In genomic region chr5:113956510-113956909, GRCm38 (mm10) we compare ENCODE assay signal across 8 mouse cellular contexts. TPM values are rescaled to one million over a fixed set of nuclear protein-coding genes. Genes with fewer than 3 reads are reported as not detected.
A peak's percentile ranks its signal among the peaks of the same experiment; 100 is the strongest.
DNase-seq lines count a peak whose midpoint lies in the region; ATAC-seq and TF ChIP-seq lines count a peak whose summit lies in the region.

No protein-coding gene starts in this region.

- peak; percentile 57 for DNase-seq in Patski (ENCODE audit: low read depth, low spot score)
- peak; percentile 61 to 83 for DNase-seq in cerebellum, adult 2 months
- DNase-seq in forelimb bud, embryonic 11.5 days (ENCODE audit: low read depth, low spot score): peak; percentile 88
- DNase-seq in layer of hippocampus, postnatal 36 days: peak; percentile 68 to 72
- DNase-seq in right cerebral cortex, postnatal 4 days: peak; percentile 98
- peak; percentile 69 to 94 for DNase-seq in urinary bladder, postnatal 4 days (ENCODE audit: low spot score in 2 of 2)

- CTCF ChIA-PET in Patski (lab: Charles Lee): interaction anchor here (0.6 to 1.3 kb wide), 7 partner anchors 10 to 99 kb away, joined by 3 to 9 read pairs (median 4); no protein-coding TSS in a partner anchor

- WGBS in cerebellum, adult 2 months: 10% methylated on average over 4 of the region's 4 CpGs
- 6% methylated on average over 4 of the region's 4 CpGs for WGBS in hindbrain, embryonic 13.5 days

- H3K9me3 ChIP-seq in hindbrain, embryonic 13.5 days: no peaks in the 10 kb centered on the region

- TF ChIP-seq CTCF in Patski (IDR thresholded peaks at IDR 0.05): peak; percentile 99
- TF ChIP-seq CTCF in cerebellum, adult 2 months (IDR thresholded peaks at IDR 0.05; ENCODE audit: borderline replicate concordance, insufficient read depth, low read depth, low read length): peak; percentile 86

- peaks cover 57% of the 10 kb centered on the region for H3K36me3 ChIP-seq in hindbrain, embryonic 13.5 days

- no peak overlapping the region for H3K27ac ChIP-seq in cerebellum, adult 2 months (ENCODE audit: insufficient read depth, low read length)
- H3K27ac ChIP-seq in hindbrain, embryonic 13.5 days: no peak overlapping the region

- no peaks in the 10 kb centered on the region for H3K4me1 ChIP-seq in cerebellum, adult 2 months (ENCODE audit: control insufficient read depth, insufficient read depth, low read length)
- H3K4me1 ChIP-seq in hindbrain, embryonic 13.5 days (replicated peaks): peaks cover 7% of the 10 kb centered on the region

- no peak overlapping the region for H3K9ac ChIP-seq in hindbrain, embryonic 13.5 days

- POLR2A ChIA-PET in Patski (lab: Charles Lee): no interaction called here

- no peak overlapping the region for H3K4me3 ChIP-seq in cerebellum, adult 2 months (replicated peaks; ENCODE audit: insufficient read depth, low read depth, low read length)
- no peak overlapping the region for H3K4me3 ChIP-seq in hindbrain, embryonic 13.5 days

- in situ Hi-C loops in Patski (cut with MboI; ENCODE audit: low pct_unique_long_range_greater_than_20kb): loop anchor here (5.0 kb wide), 1 partner anchor 91 kb away; no protein-coding TSS in a partner anchor

- H3K27me3 ChIP-seq in Patski: no peaks in the 10 kb centered on the region
- no peaks in the 10 kb centered on the region for H3K27me3 ChIP-seq in cerebellum, adult 2 months (ENCODE audit: control insufficient read depth, insufficient read depth, low read length)
- no peaks in the 10 kb centered on the region for H3K27me3 ChIP-seq in hindbrain, embryonic 13.5 days

- no peak for TF ChIP-seq POLR2A in cerebellum, adult 2 months (IDR thresholded peaks at IDR 0.05; ENCODE audit: borderline replicate concordance, insufficient read depth, low read length)

- H3K4me2 ChIP-seq in hindbrain, embryonic 13.5 days: no peak overlapping the region

- ATAC-seq in Patski: peak; percentile 54
- 0 out of 2 replicates have a peak, but pooled peaks have one; percentile 28 for ATAC-seq in hindbrain, embryonic 13.5 days (ENCODE audit: low FRiP score)
- ATAC-seq in megakaryocyte progenitor cell, adult 5-6 weeks (replicated peaks; ENCODE audit: poor library complexity): peak; percentile 62

RNA-seq across cellular contexts. Expression of gene Ssh1, which starts 37.2 kb away (rescaled TPM):
- 17.5 TPM for polyA plus RNA-seq in Patski (2021)
- polyA plus RNA-seq in cerebellum, adult 2 months (2012; rRNA removed): 15.0 and 16.7 TPM in 2 replicates
- polyA plus RNA-seq in hindbrain, embryonic 13.5 days (2015; fragmentation: Nextera tagmentation; extraction: Ambion mirVana): 15.0 and 18.7 TPM in 2 replicates
- 10 to 100 TPM; 27.9 to 30.9 TPM for total RNA-seq in layer of hippocampus, postnatal 36 days (2021)
- 4.5 and 5.0 TPM in 2 replicates for total RNA-seq in megakaryocyte progenitor cell, adult 5-6 weeks (2015)
- 3.3 and 4.2 TPM in 2 replicates for total RNA-seq in megakaryocyte progenitor cell, adult 5-6 weeks (2017)

RNA-seq across cellular contexts. Expression of gene Dao, which starts 47.0 kb away (rescaled TPM):
- polyA plus RNA-seq in Patski (2021): 0.18 TPM
- 51.3 and 63.2 TPM in 2 replicates for polyA plus RNA-seq in cerebellum, adult 2 months (2012; rRNA removed)
- polyA plus RNA-seq in hindbrain, embryonic 13.5 days (2015; fragmentation: Nextera tagmentation; extraction: Ambion mirVana): not detected in 2 replicates
- under 1 TPM; 0.22 to 0.28 TPM for total RNA-seq in layer of hippocampus, postnatal 36 days (2021)
- not detected in 2 replicates for total RNA-seq in megakaryocyte progenitor cell, adult 5-6 weeks (2015)
- total RNA-seq in megakaryocyte progenitor cell, adult 5-6 weeks (2017): not detected in 2 replicates

RNA-seq across cellular contexts. Expression of gene Coro1c, which starts 48.0 kb away (rescaled TPM):
- polyA plus RNA-seq in Patski (2021): 160 TPM
- 90.2 and 94.1 TPM in 2 replicates for polyA plus RNA-seq in cerebellum, adult 2 months (2012; rRNA removed)
- 176 and 190 TPM in 2 replicates for polyA plus RNA-seq in hindbrain, embryonic 13.5 days (2015; fragmentation: Nextera tagmentation; extraction: Ambion mirVana)
- total RNA-seq in layer of hippocampus, postnatal 36 days (2021): 10 to 100 TPM; 86.9 to 99.4 TPM
- total RNA-seq in megakaryocyte progenitor cell, adult 5-6 weeks (2015): 59.7 and 63.9 TPM in 2 replicates
- total RNA-seq in megakaryocyte progenitor cell, adult 5-6 weeks (2017): 81.8 and 83.9 TPM in 2 replicates

Comparison
In these comparisons a context has a peak if more than half of its experiments do, and no peak if none do; other contexts are left out.
1. RNA of gene Dao, which starts 47.0 kb away (polyA plus RNA-seq): 51.3 to 63.2 TPM in cerebellum, adult 2 months; 0.18 TPM in Patski (single experiment) and not detected in hindbrain, embryonic 13.5 days; every median in the first group is over 10 times any median in the second.
2. Peak in every context shown above with its lines, with median percentiles within 50 percentile points of each other: ATAC-seq and DNase-seq.